Mouse (Mus musculus) heart, postnatal 0 days (tissue): Measurements from ENCODE around the gene Klhl32.

Experiments
- CTCF ChIP-seq: IDR thresholded peaks from 2 replicates; pipeline ENCODE4 v1.5.1; 2016; ENCODE audit warnings: antibody characterized with exemption, control low read depth, low read depth
- EP300 ChIP-seq: IDR thresholded peaks from 2 replicates; pipeline ENCODE4 v1.6.1; 2016; ENCODE audit warnings: antibody characterized with exemption, low read depth

GRCm38 (mm10) chr4:24765469-24765868 lies 85.5 kb downstream of the Klhl32 start:
- TF ChIP-seq CTCF (no peak), EP300 (no peak)
